Mouse (Mus musculus): Measurements from ENCODE around the gene Nme3. TPM values are rescaled to one million over a fixed set of nuclear protein-coding genes. Genes with fewer than 3 reads are reported as not detected.

The Nme3 gene
- polyA plus RNA-seq, 1 experiment: 81.6 TPM

Other genes with a start within 250 kb of the Nme3 start
- gene Slc9a3r2, start 246.2 kb upstream of the Nme3 start, polyA plus RNA-seq (2012; rRNA removed): 80.5 and 83.9 TPM in 2 replicates
- gene Npw, start 238.0 kb upstream of the Nme3 start, polyA plus RNA-seq (2012; rRNA removed): 0.65 TPM in 1 of 2 replicates, not detected in the other
- gene Zfp598, start 226.8 kb upstream of the Nme3 start, polyA plus RNA-seq (2012; rRNA removed): 53.8 and 59.4 TPM in 2 replicates
- gene Syngr3, start 206.5 kb upstream of the Nme3 start, polyA plus RNA-seq (2012; rRNA removed): 170 and 183 TPM in 2 replicates
- 22.6 and 24.1 TPM in 2 replicates for gene Gfer, start 200.3 kb upstream of the Nme3 start, polyA plus RNA-seq (2012; rRNA removed)
- 5.9 and 6.7 TPM in 2 replicates for gene Noxo1, start 200.3 kb upstream of the Nme3 start, polyA plus RNA-seq (2012; rRNA removed)
- 56.1 and 56.2 TPM in 2 replicates for gene Tbl3, start 188.8 kb upstream of the Nme3 start, polyA plus RNA-seq (2012; rRNA removed)
- gene Rnf151, start 178.4 kb upstream of the Nme3 start, polyA plus RNA-seq (2012; rRNA removed): 0.11 and 0.38 TPM in 2 replicates
- 967 and 1,066 TPM in 2 replicates for gene Rps2, start 178.4 kb upstream of the Nme3 start, polyA plus RNA-seq (2012; rRNA removed)
- 445 and 493 TPM in 2 replicates for gene Ndufb10, start 172.0 kb upstream of the Nme3 start, polyA plus RNA-seq (2012; rRNA removed)
- gene Rpl3l, start 168.7 kb upstream of the Nme3 start, polyA plus RNA-seq (2012; rRNA removed): 0.56 and 0.65 TPM in 2 replicates
- gene Msrb1, start 159.9 kb upstream of the Nme3 start, polyA plus RNA-seq (2012; rRNA removed): 32.7 and 37.7 TPM in 2 replicates
- gene Hs3st6, start 143.5 kb upstream of the Nme3 start, polyA plus RNA-seq (2012; rRNA removed): 0.66 and 0.78 TPM in 2 replicates
- gene Meiob, start 92.2 kb upstream of the Nme3 start, polyA plus RNA-seq (2012; rRNA removed): not detected in 2 replicates
- gene Hagh, start 56.4 kb upstream of the Nme3 start, polyA plus RNA-seq (2012; rRNA removed): 125 and 142 TPM in 2 replicates
- 23.5 and 26.0 TPM in 2 replicates for gene Fahd1, start 46.1 kb upstream of the Nme3 start, polyA plus RNA-seq (2012; rRNA removed)
- gene Igfals, start 30.5 kb upstream of the Nme3 start, polyA plus RNA-seq (2012; rRNA removed): 0.06 and 0.16 TPM in 2 replicates
- 29.0 and 31.4 TPM in 2 replicates for gene Nubp2, start 10.2 kb upstream of the Nme3 start, polyA plus RNA-seq (2012; rRNA removed)
- 69.1 and 78.1 TPM in 2 replicates for gene Spsb3, start 9.9 kb upstream of the Nme3 start, polyA plus RNA-seq (2012; rRNA removed)
- 63.7 and 67.9 TPM in 2 replicates for gene Eme2, start 1.4 kb upstream of the Nme3 start, polyA plus RNA-seq (2012; rRNA removed)
- 111 and 127 TPM in 2 replicates for gene Mrps34, start 1.4 kb upstream of the Nme3 start, polyA plus RNA-seq (2012; rRNA removed)
- gene Mapk8ip3, start 40.5 kb downstream of the Nme3 start, polyA plus RNA-seq (2012; rRNA removed): 325 and 357 TPM in 2 replicates
- gene Jpt2, start 64.2 kb downstream of the Nme3 start, polyA plus RNA-seq (2012; rRNA removed): 4.6 and 6.3 TPM in 2 replicates
- gene Cramp1l, start 119.3 kb downstream of the Nme3 start, polyA plus RNA-seq (2012; rRNA removed): 21.5 and 22.2 TPM in 2 replicates
- 19.0 and 23.6 TPM in 2 replicates for gene Ift140, start 119.6 kb downstream of the Nme3 start, polyA plus RNA-seq (2012; rRNA removed)
- 16.2 and 16.3 TPM in 2 replicates for gene Tmem204, start 187.1 kb downstream of the Nme3 start, polyA plus RNA-seq (2012; rRNA removed)
- 19.0 and 27.2 TPM in 2 replicates for gene Telo2, start 219.5 kb downstream of the Nme3 start, polyA plus RNA-seq (2012; rRNA removed)
- 0.08 and 0.16 TPM in 2 replicates for gene Ptx4, start 224.3 kb downstream of the Nme3 start, polyA plus RNA-seq (2012; rRNA removed)
- 45.6 and 51.4 TPM in 2 replicates for gene Clcn7, start 236.9 kb downstream of the Nme3 start, polyA plus RNA-seq (2012; rRNA removed)

Measured in frontal cortex, adult 2 months (tissue).